Mouse (Mus musculus) stomach, embryonic 16.5 days (tissue): ENCODE results near the gene Mob1b. TPM values are rescaled to one million over a fixed set of nuclear protein-coding genes. Genes with fewer than 3 reads are reported as not detected.

ENCODE experiments used
- ATAC-seq: fragments of 200-750 bp; cut with Nextera tagmentation; 2 replicates; pipeline ENCODE4 v1.8.0; 2017; ENCODE audit warnings: moderate number of reproducible peaks, moderate TSS enrichment; ENCODE audit not compliant: insufficient read depth, low FRiP score
- H3K27ac ChIP-seq: fragments of 300-500 bp; sonication (generic); 2 replicates; pipeline ENCODE4 v1.5.1; 2014; ENCODE audit warnings: low read length
- H3K27me3 ChIP-seq: fragments of 300-500 bp; sonication (generic); 2 replicates; pipeline ENCODE4 v1.6.1; 2014; ENCODE audit warnings: low read length, control low read depth, mixed read lengths; ENCODE audit not compliant: control insufficient read depth, insufficient read depth
- H3K36me3 ChIP-seq: fragments of 300-500 bp; sonication (generic); 2 replicates; pipeline ENCODE4 v1.6.1; 2014; ENCODE audit warnings: low read length; ENCODE audit not compliant: control insufficient read depth, insufficient read depth
- H3K4me1 ChIP-seq: fragments of 300-500 bp; sonication (generic); 2 replicates; pipeline ENCODE4 v1.6.1; 2014; ENCODE audit warnings: low read length, control low read depth, mixed read lengths; ENCODE audit not compliant: control insufficient read depth, insufficient read depth
- H3K4me2 ChIP-seq: fragments of 300-500 bp; sonication (generic); 2 replicates; pipeline ENCODE4 v1.6.1; 2014; ENCODE audit warnings: low read depth, low read length, mixed read lengths
- H3K4me3 ChIP-seq: fragments of 300-500 bp; sonication (generic); replicated peaks from 2 replicates; pipeline ENCODE4 v1.5.1; 2014; ENCODE audit warnings: mild to moderate bottlenecking, low read length
- H3K9ac ChIP-seq: fragments of 300-500 bp; sonication (generic); 2 replicates; pipeline ENCODE4 v1.6.1; 2014; ENCODE audit warnings: low read length
- H3K9me3 ChIP-seq: fragments of 300-500 bp; sonication (generic); replicated peaks from 2 replicates; pipeline ENCODE4 v1.6.1; 2016; ENCODE audit warnings: low read length, control low read depth; ENCODE audit not compliant: control insufficient read depth
- WGBS: fragments of 180-500 bp; shearing (Covaris S2); extraction: QIAGEN DNeasy Blood & Tissue Kit; methylation state at CpG from one replicate; pipeline ENCODE4 v1.1.7; 2014; 5-methylcytosine and 5-hydroxymethylcytosine counted together
- polyA plus RNA-seq: library from polyadenylated mRNA; unstranded; fragments of >200 nt; fragmentation: Nextera tagmentation; extraction: Ambion mirVana; gene quantifications from 2 replicates; pipeline ENCODE4 v1.2.1, GENCODE M21; 2015

Mob1b gene
- polyA plus RNA-seq, 1 experiment from 2014 or later = 15.2 TPM

- no peaks in the 10 kb centered on the region for H3K36me3 ChIP-seq
- H3K27ac ChIP-seq = no peak overlapping the region
- no peak for ATAC-seq
- H3K4me1 ChIP-seq = peaks cover 20% of the 10 kb centered on the region; the same call in 1 of the 2 replicates
- 88% methylated on average over 5 of the region's 5 CpGs for WGBS
- H3K9me3 ChIP-seq = no peaks in the 10 kb centered on the region
- no peaks in the 10 kb centered on the region for H3K27me3 ChIP-seq
- no peak overlapping the region for H3K4me2 ChIP-seq
- H3K9ac ChIP-seq = no peak overlapping the region
- H3K4me3 ChIP-seq = no peak overlapping the region
These were observed 42.0 kb downstream of the Mob1b start for GRCm38 (mm10) chr5:88762611-88763010.

GRCm38 (mm10) chr5:88764430-88764986 lies 43.9 kb downstream of the Mob1b start:
- H3K27me3 ChIP-seq = no peaks in the 10 kb centered on the region
- peaks cover 20% of the 10 kb centered on the region; the same call in 1 of the 2 replicates for H3K4me1 ChIP-seq
- no peaks in the 10 kb centered on the region for H3K36me3 ChIP-seq
- peak; percentile 48 for ATAC-seq
- peak overlapping the region; percentile 89 for H3K4me3 ChIP-seq
- no peaks in the 10 kb centered on the region for H3K9me3 ChIP-seq
- H3K27ac ChIP-seq = peak overlapping the region; percentile 42; the same call in 1 of the 2 replicates
- H3K4me2 ChIP-seq = peak overlapping the region; percentile 79
- H3K9ac ChIP-seq = peak overlapping the region; percentile 67
- WGBS = under 1% methylated on average over 23 of the region's 23 CpGs

DNA sequence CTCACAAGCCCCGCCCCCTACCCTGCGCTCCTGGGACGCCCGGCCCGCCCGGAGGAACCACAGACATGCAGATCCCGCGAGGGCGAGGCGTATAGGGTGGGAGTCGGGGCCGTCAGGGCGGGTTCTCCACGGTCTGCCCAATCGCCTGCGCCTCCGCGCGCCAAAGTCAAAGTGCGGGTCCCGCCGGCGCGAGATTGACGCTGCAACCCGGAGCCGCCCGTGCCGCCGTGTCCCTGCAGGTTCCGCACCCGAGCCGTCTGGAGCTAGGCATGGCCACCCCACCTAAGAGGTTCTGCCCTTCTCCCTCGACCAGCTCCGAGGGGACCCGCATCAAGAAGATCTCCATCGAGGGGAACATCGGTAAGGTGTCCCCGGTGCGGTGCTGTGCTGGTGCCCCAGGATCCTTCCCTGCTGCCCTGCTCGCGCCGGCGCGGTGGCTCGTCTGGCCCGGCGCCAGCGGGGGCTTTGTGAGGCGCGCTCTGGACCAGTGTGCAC lies 44.4 kb downstream of the Mob1b start, which contains the start of gene Dck:
Dck (plus strand) TSS at position 10 of the 495 bp plus-strand sequence.
- H3K36me3 ChIP-seq = no peaks in the 10 kb centered on the region
- H3K9me3 ChIP-seq = no peaks in the 10 kb centered on the region
- peak within 1 kb of the TSS; percentile 89 for H3K4me3 ChIP-seq
- ATAC-seq = peak; percentile 100
- peak within 1 kb of the TSS; percentile 79 for H3K4me2 ChIP-seq
- H3K27me3 ChIP-seq = no peaks in the 10 kb centered on the region
- H3K4me1 ChIP-seq = peaks cover 20% of the 10 kb centered on the region; the same call in 1 of the 2 replicates
- peak within 1 kb of the TSS; percentile 92 for H3K27ac ChIP-seq
- peak within 1 kb of the TSS; percentile 87 for H3K9ac ChIP-seq
- 0% methylated on average over 47 of the region's 51 CpGs for WGBS

DNA sequence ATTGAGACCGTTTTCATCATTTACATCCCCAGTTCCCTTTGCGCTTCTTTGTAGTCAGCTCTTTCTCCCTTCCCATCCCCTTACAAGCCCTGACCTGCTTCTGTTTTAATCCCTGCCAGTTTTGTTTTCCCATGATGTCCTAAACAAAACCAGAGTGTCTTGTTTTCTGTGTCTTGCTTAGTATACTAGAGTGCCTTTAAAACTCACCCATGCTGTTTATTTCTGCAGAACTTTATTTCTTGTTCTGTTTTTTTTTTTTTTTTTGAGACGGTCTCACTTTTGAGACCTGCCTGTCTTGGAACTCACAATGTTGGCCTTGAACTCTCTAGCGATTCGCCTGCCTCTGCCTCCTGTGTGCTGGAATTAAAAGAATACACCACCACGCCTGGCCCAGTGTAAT lies 44.9 kb downstream of the Mob1b start:
- H3K27me3 ChIP-seq = no peaks in the 10 kb centered on the region
- 10% methylated on average over 6 of the region's 6 CpGs for WGBS

GRCm38 (mm10) chr5:88766121-88766520 lies 45.5 kb downstream of the Mob1b start:
- H3K36me3 ChIP-seq = no peaks in the 10 kb centered on the region
- H3K9ac ChIP-seq = peak overlapping the region; percentile 87; the same call in 1 of the 2 replicates
- no peaks in the 10 kb centered on the region for H3K27me3 ChIP-seq
- H3K4me2 ChIP-seq = peak overlapping the region; percentile 79
- no peak for ATAC-seq
- no peaks in the 10 kb centered on the region for H3K9me3 ChIP-seq
- H3K4me1 ChIP-seq = peaks cover 20% of the 10 kb centered on the region; the same call in 1 of the 2 replicates
- WGBS = 59% methylated on average over 6 of the region's 6 CpGs
- no peak overlapping the region for H3K27ac ChIP-seq
- H3K4me3 ChIP-seq = peak overlapping the region; percentile 89

More for the DNA sequence above, 44.9 kb downstream of the Mob1b start:
- Histone ChIP-seq H3K36me3 (no peaks in the 10 kb centered on the region), H3K4me3 (peak overlapping the region; percentile 89), H3K9ac (peak overlapping the region; percentile 87), H3K4me2 (peak overlapping the region; percentile 79), H3K27ac (peak overlapping the region; percentile 92), H3K4me1 (peaks cover 20% of the 10 kb centered on the region; the same call in 1 of the 2 replicates), H3K9me3 (no peaks in the 10 kb centered on the region)
- ATAC-seq = no peak

DNA sequence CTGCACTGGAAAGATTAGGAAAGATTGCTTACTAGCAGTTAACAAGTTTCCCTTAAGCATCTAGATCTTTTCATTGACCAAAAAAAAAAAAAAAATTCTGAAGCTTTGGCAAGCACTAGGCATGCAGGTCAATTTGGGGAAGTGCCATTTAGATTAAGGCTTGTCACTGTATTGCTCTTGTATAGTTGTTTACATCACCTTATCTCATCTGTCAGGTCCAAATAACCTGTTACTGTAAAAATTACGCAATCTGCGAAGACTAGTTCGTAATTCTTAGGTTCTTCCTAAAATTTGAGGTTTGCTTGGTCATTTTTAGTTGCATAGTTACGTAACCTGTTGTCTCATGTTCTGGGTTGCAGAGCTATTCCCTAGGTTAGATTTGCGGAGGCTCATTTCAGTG lies 46.2 kb downstream of the Mob1b start:
- Histone ChIP-seq H3K27me3 (no peaks in the 10 kb centered on the region), H3K9ac (no peak overlapping the region), H3K4me3 (0 out of 2 replicates have a peak overlapping the region, but pooled peaks have one; percentile 89), H3K4me2 (peak overlapping the region; percentile 79; the same call in 1 of the 2 replicates), H3K36me3 (0 out of 2 replicates have a peak, but pooled peaks cover 1% of the 10 kb centered on the region), H3K4me1 (peaks cover 20% of the 10 kb centered on the region; the same call in 1 of the 2 replicates), H3K9me3 (no peaks in the 10 kb centered on the region), H3K27ac (no peak overlapping the region)
- no peak for ATAC-seq
- 85% methylated on average over 5 of the region's 5 CpGs for WGBS

DNA sequence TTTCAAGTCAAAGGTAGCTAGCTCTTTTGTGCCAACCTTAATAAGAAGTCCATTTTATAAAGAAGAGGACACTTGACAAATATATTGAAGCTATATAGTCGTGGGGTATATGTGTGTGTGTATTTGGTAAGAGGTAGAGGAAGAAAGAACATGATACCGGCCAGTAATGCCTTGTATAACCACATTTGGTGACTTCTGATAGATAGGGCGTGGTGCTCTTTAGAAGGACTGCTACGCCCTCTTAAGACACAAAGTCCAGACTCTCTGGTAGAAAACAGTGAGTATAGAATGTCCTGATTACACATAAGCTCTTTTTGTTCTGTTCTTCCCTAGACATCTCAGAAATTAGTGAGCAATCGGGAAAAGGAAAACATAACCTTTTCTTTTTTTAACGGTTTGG lies 47.5 kb downstream of the Mob1b start:
- H3K36me3 ChIP-seq = peaks cover 11% of the 10 kb centered on the region
- peaks cover 20% of the 10 kb centered on the region; the same call in 1 of the 2 replicates for H3K4me1 ChIP-seq
- ATAC-seq = no peak
- H3K27me3 ChIP-seq = no peaks in the 10 kb centered on the region
- H3K4me3 ChIP-seq = no peak overlapping the region
- no peak overlapping the region for H3K27ac ChIP-seq
- WGBS = 79% methylated on average over 6 of the region's 6 CpGs
- no peak overlapping the region for H3K9ac ChIP-seq
- H3K4me2 ChIP-seq = no peak overlapping the region
- H3K9me3 ChIP-seq = no peaks in the 10 kb centered on the region

DNA sequence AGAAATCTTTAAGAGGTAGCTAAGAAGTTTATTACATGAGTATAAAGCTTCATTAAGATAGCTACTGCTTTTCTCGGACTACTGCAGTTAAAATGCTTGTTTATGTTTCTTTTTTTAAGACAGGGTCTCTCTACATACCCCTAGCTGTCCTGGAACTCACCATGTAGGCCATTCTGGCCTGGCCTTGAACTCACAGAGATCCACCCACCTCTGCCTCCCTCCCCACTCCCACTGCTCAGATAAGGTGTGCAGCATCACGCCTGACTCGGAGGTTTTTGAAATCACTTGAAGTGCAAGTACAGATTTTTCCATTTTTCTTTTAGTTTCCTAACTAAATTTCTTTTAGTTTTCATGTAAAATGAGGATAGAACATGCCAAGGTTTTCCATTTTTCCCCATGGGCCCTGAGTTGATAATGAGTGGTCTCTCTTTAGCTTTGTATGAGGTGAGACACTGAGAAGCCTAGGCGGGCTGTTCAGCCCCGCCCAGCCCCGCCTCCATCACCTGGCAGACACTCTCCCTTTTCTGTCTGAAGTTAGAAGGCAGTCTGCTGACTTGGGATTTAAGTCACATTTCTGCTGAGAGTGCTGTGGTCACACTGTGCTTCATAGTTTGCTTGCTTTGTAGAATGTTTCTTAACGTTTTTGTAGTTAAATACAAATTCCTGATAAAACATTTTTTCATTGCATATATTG lies 61.6 kb downstream of the Mob1b start:
- no peak overlapping the region for H3K4me3 ChIP-seq
- no peak overlapping the region for H3K27ac ChIP-seq
- H3K4me2 ChIP-seq = no peak overlapping the region
- H3K4me1 ChIP-seq = no peaks in the 10 kb centered on the region
- ATAC-seq = no peak
- H3K36me3 ChIP-seq = no peaks in the 10 kb centered on the region
- no peak overlapping the region for H3K9ac ChIP-seq
- no peaks in the 10 kb centered on the region for H3K9me3 ChIP-seq
- no peaks in the 10 kb centered on the region for H3K27me3 ChIP-seq
- 64% methylated on average over 7 of the region's 7 CpGs for WGBS

- H3K4me2 ChIP-seq = no peak overlapping the region
- no peaks in the 10 kb centered on the region for H3K36me3 ChIP-seq
- no peak overlapping the region for H3K27ac ChIP-seq
- H3K4me1 ChIP-seq = no peaks in the 10 kb centered on the region
- no peak overlapping the region for H3K4me3 ChIP-seq
- no peak overlapping the region for H3K9ac ChIP-seq
- no peaks in the 10 kb centered on the region for H3K27me3 ChIP-seq
- 69% methylated on average over 1 of the region's 1 CpGs for WGBS
- ATAC-seq = no peak
- no peaks in the 10 kb centered on the region for H3K9me3 ChIP-seq
These were observed 64.4 kb downstream of the Mob1b start for GRCm38 (mm10) chr5:88785059-88785458.
